Mouse (Mus musculus) lung, adult 2 months (tissue): ENCODE data around the gene Snapc2. TPM values are rescaled to one million over a fixed set of nuclear protein-coding genes. Genes with fewer than 3 reads are reported as not detected.
A peak's percentile ranks its signal among the peaks of the same experiment; 100 is the strongest.

Experiments used
- DNase-seq: peaks from one replicate; pipeline ENCODE4 v3.0.0; 2022
- H3K4me1 ChIP-seq: fragments of 200-500 bp; 2 replicates; pipeline ENCODE4 v1.6.1; 2011; ENCODE audit warnings: low read length; ENCODE audit not compliant: control insufficient read depth, insufficient read depth
- H3K4me3 ChIP-seq: fragments of 200-500 bp; replicated peaks from 2 replicates; pipeline ENCODE3; 2011; ENCODE audit warnings: low read depth, mild to moderate bottlenecking, control low read depth, low read length; ENCODE audit errors: extremely low read depth
- CTCF ChIP-seq: fragments of 200-500 bp; IDR thresholded peaks from 2 replicates; pipeline ENCODE4 v1.5.1; 2011; ENCODE audit warnings: mild to moderate bottlenecking, low read length, control low read depth; ENCODE audit not compliant: insufficient read depth
- POLR2A ChIP-seq: fragments of 200-500 bp; IDR thresholded peaks from 2 replicates; pipeline ENCODE4 v1.6.1; 2011; ENCODE audit warnings: low read depth, mild to moderate bottlenecking, control low read depth, low read length, borderline replicate concordance; ENCODE audit errors: extremely low read depth
- WGBS: fragments of 180-500 bp; shearing (Covaris S2); methylation state at CpG from one replicate; pipeline ENCODE4 v1.1.7; 2018; 5-methylcytosine and 5-hydroxymethylcytosine counted together
- polyA plus RNA-seq: library from polyadenylated mRNA; depleted of rRNA; stranded (reverse); fragments of >200 nt; gene quantifications from 2 replicates; pipeline ENCODE4 v1.2.3, GENCODE M21; 2012; rRNA removed

Snapc2 gene
- polyA plus RNA-seq, 1 experiment, result 34.5 TPM

DNA sequence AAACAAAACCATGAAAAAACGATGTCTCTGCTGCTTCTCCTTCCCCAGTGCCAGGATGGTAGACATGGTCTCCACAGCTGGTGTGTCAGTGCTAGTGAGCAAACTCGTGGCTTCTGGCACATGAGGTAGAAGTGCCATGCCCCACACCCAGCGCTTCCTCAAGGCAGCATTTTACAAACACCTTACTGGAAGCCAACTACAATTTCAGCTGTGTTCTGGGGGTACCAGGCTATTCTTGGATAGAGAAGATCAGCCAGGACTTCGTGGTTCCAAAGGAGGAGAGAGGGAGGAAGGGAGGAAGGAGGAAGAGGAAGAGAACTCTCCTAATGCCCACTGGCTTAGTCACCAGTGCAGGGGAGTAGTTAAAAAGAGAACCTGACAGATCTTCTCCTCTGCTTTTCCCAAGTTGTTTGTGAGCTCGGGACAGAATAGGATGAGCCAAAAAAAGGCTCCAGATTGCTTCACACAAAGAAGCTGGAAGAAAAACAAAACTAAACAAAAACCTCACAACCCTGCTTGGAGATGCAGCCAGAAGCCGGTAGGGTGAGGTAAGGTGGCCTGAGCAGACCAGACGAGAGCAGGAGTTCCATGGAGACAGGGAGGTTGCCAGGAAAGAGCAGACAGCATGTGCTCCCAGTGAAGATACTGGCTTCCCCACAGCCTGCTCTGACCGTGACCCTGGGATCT is 10.4 kb downstream of the Snapc2 start:
- Histone ChIP-seq H3K4me3 (no peak overlapping the region), H3K4me1 (peaks cover 8% of the 10 kb centered on the region)
- no peak for DNase-seq
- 81% methylated on average over 8 of the region's 8 CpGs for WGBS
- TF ChIP-seq POLR2A (no peak), CTCF (no peak)

GRCm38 (mm10) chr8:4265160-4265914 is 12.5 kb downstream of the Snapc2 start:
- TF ChIP-seq CTCF (no peak), POLR2A (no peak)
- no peaks in the 10 kb centered on the region for H3K4me1 ChIP-seq
- no peak overlapping the region for H3K4me3 ChIP-seq
- DNase-seq, result no peak
- 86% methylated on average over 15 of the region's 15 CpGs for WGBS

- 83% methylated on average over 15 of the region's 15 CpGs for WGBS
- Histone ChIP-seq H3K4me1 (no peaks in the 10 kb centered on the region), H3K4me3 (no peak overlapping the region)
- no peak for TF ChIP-seq POLR2A
- TF ChIP-seq CTCF, result no peak
- no peak for DNase-seq
Observed at GRCm38 (mm10) chr8:4267627-4268026, 14.7 kb downstream of the Snapc2 start.

- TF ChIP-seq CTCF, result no peak
- TF ChIP-seq POLR2A, result no peak
- WGBS, result 89% methylated on average over 6 of the region's 6 CpGs
Observed at GRCm38 (mm10) chr8:4269609-4270008, 16.7 kb downstream of the Snapc2 start.

GRCm38 (mm10) chr8:4275275-4276110 is 22.6 kb downstream of the Snapc2 start, which contains the start of gene Timm44:
Timm44 (minus strand) TSS chr8:4275913.
- Histone ChIP-seq H3K4me3 (peak within 1 kb of the TSS; percentile 93), H3K4me1 (peaks cover 8% of the 10 kb centered on the region)
- peak; percentile 91 for DNase-seq
- TF ChIP-seq POLR2A (peak; percentile 55; the same call in 1 of the 2 replicates), CTCF (no peak)
- WGBS, result under 1% methylated on average over 39 of the region's 39 CpGs

More at GRCm38 (mm10) chr8:4269609-4270008, 16.7 kb downstream of the Snapc2 start:
- H3K4me1 ChIP-seq, result no peaks in the 10 kb centered on the region; the same call in 1 of the 2 replicates
- no peak for DNase-seq
- H3K4me3 ChIP-seq, result no peak overlapping the region

- Histone ChIP-seq H3K4me1 (peaks cover 8% of the 10 kb centered on the region), H3K4me3 (peak overlapping the region; percentile 93)
- no peak for DNase-seq
- WGBS, result 25% methylated on average over 9 of the region's 9 CpGs
- TF ChIP-seq POLR2A (no peak), CTCF (no peak)
Observed at GRCm38 (mm10) chr8:4276111-4276465, 23.2 kb downstream of the Snapc2 start.

DNA sequence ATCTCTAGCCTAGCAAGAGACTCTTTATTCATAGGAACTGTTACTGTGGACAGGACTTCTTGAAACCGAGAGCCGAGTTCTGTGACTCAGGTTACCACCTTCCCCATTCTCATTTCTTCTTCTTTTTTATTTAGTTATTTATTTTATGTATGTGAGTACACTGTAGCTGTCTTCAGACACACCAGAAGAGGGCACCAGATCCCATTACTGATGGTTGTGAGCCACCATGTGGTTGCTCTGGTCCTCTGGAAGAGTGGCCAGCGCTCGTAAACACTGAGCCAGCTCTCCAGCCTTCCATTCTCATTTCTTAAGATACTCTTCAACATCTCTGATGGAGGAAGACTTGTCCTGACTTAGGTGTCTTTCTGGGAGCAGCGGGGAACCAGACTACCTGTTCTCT is 39.9 kb downstream of the Snapc2 start:
- no peaks in the 10 kb centered on the region for H3K4me1 ChIP-seq
- DNase-seq, result no peak
- TF ChIP-seq CTCF (no peak), POLR2A (no peak)
- H3K4me3 ChIP-seq, result no peak overlapping the region
- 83% methylated on average over 5 of the region's 5 CpGs for WGBS

- H3K4me1 ChIP-seq, result no peaks in the 10 kb centered on the region
- TF ChIP-seq CTCF, result no peak
- no peak for TF ChIP-seq POLR2A
- DNase-seq, result no peak
- WGBS, result 92% methylated on average over 4 of the region's 4 CpGs
- no peak overlapping the region for H3K4me3 ChIP-seq
Observed at GRCm38 (mm10) chr8:4297822-4298221, 44.9 kb downstream of the Snapc2 start.

DNA sequence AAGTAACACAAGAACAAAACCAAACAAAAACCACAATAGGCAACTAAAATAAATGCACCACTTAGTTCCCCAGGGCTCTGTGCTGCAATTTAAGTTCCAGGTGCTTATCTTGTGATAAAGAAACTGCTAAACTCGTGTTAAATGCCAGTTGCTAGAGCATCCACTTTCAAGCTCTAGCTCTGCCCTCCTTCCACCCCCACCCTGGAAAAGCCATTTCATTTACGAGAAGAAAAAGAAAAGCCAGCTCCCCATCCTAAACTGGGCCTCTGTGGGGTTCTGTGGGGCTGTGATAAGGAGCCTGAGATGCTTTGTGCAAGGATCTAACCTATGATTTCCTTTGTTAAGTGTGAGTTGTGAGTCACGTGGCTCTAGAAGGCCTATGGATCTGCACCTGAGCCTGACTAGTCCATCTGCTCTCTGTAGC is 51.3 kb downstream of the Snapc2 start:
- TF ChIP-seq CTCF, result no peak
- no peak overlapping the region for H3K4me3 ChIP-seq
- H3K4me1 ChIP-seq, result no peaks in the 10 kb centered on the region
- WGBS, result 64% methylated on average over 3 of the region's 3 CpGs
- no peak for DNase-seq

Other genes with a start within 250 kb of the Snapc2 start
- 2.9 and 3.4 TPM in 2 replicates for gene Cd209f, start 147.2 kb upstream of the Snapc2 start, polyA plus RNA-seq
- gene Cd209g, start 119.0 kb upstream of the Snapc2 start, polyA plus RNA-seq, result 1.8 and 3.7 TPM in 2 replicates
- 12.7 and 29.1 TPM in 2 replicates for gene Evi5l, start 86.5 kb upstream of the Snapc2 start, polyA plus RNA-seq
- gene Prr36, start 35.6 kb upstream of the Snapc2 start, polyA plus RNA-seq, result 1.4 and 1.6 TPM in 2 replicates
- 4.4 and 4.6 TPM in 2 replicates for gene Lrrc8e, start 26.3 kb upstream of the Snapc2 start, polyA plus RNA-seq
- 30.8 and 49.9 TPM in 2 replicates for gene Map2k7, start 14.3 kb upstream of the Snapc2 start, polyA plus RNA-seq
- gene Gm49320, start 14.2 kb upstream of the Snapc2 start, polyA plus RNA-seq, result 1.3 and 1.6 TPM in 2 replicates
- gene Tgfbr3l, start 4.9 kb upstream of the Snapc2 start, polyA plus RNA-seq, result 22.7 and 56.3 TPM in 2 replicates
- 33.4 and 41.4 TPM in 2 replicates for gene Ctxn1, start 6.2 kb downstream of the Snapc2 start, polyA plus RNA-seq
- gene Timm44, start 22.8 kb downstream of the Snapc2 start, polyA plus RNA-seq, result 32.9 and 44.6 TPM in 2 replicates
- 1.6 and 3.6 TPM in 2 replicates for gene Ccl25, start 72.1 kb downstream of the Snapc2 start, polyA plus RNA-seq
- 21.1 and 23.9 TPM in 2 replicates for gene Elavl1, start 72.3 kb downstream of the Snapc2 start, polyA plus RNA-seq
- 74.1 and 95.3 TPM in 2 replicates for gene Cers4, start 239.9 kb downstream of the Snapc2 start, polyA plus RNA-seq